Mouse (Mus musculus) myocyte (in vitro differentiated cells): ENCODE results near the gene Apoa5. TPM values are rescaled to one million over a fixed set of nuclear protein-coding genes. Genes with fewer than 3 reads are reported as not detected.

Experiments used
- H3K27me3 ChIP-seq: one replicate; pipeline ENCODE4 v1.6.1; 2011; ENCODE audit not compliant: control insufficient read depth, insufficient read depth, insufficient read length
- H3K36me3 ChIP-seq: one replicate; pipeline ENCODE4 v1.6.1; 2011; ENCODE audit not compliant: control insufficient read depth, insufficient read depth
- H3K4me2 ChIP-seq: one replicate; pipeline ENCODE4 v1.6.1; 2011; ENCODE audit warnings: low read depth, control low read depth
- H3K4me3 ChIP-seq: one replicate; pipeline ENCODE4 v1.5.1; 2011; ENCODE audit warnings: mild to moderate bottlenecking, control low read depth, moderate library complexity
- H3K79me2 ChIP-seq: one replicate; pipeline ENCODE4 v1.6.1; 2011; ENCODE audit not compliant: control insufficient read depth, insufficient read depth
- H3ac ChIP-seq: one replicate; pipeline ENCODE4 v1.6.1; 2011; ENCODE audit not compliant: control insufficient read depth, insufficient read length
- CEBPB ChIP-seq: IDR thresholded peaks from 2 replicates; pipeline ENCODE4 v1.6.1; 2011; ENCODE audit warnings: mild to moderate bottlenecking, moderate library complexity; ENCODE audit not compliant: poor library complexity, insufficient read depth, severe bottlenecking
- E2F4 ChIP-seq: IDR thresholded peaks from one replicate; pipeline ENCODE4 v1.6.1; 2011; ENCODE audit warnings: mild to moderate bottlenecking, control low read depth, moderate library complexity; ENCODE audit not compliant: insufficient read depth
- MAX ChIP-seq: IDR thresholded peaks from one replicate; pipeline ENCODE4 v1.6.1; 2011; ENCODE audit warnings: low read depth, mild to moderate bottlenecking, control low read depth
- MYOD1 ChIP-seq, 3 experiments: IDR thresholded peaks; one replicate each; pipeline ENCODE4 v1.6.1; 2011; ENCODE audit warnings: control low read depth in 2 of 3, low read depth in 2 of 3, mild to moderate bottlenecking in 2 of 3, moderate library complexity in 1 of 3; ENCODE audit not compliant: insufficient read length in 2 of 3, control insufficient read depth in 1 of 3
- MYOG ChIP-seq, 3 experiments: IDR thresholded peaks; one replicate each; pipeline ENCODE4 v1.6.1; 2011; ENCODE audit warnings: control low read depth in 2 of 3, low read depth in 2 of 3, mild to moderate bottlenecking in 2 of 3; ENCODE audit not compliant: insufficient read length in 2 of 3, control insufficient read depth in 1 of 3, insufficient read depth in 1 of 3
- POLR2A ChIP-seq: IDR thresholded peaks from one replicate; pipeline ENCODE4 v1.6.1; 2011; ENCODE audit warnings: low read depth, mild to moderate bottlenecking, control low read depth, moderate library complexity; ENCODE audit not compliant: insufficient read length
- POLR2AphosphoS2 ChIP-seq: IDR thresholded peaks from one replicate; pipeline ENCODE4 v1.6.1; 2011; ENCODE audit warnings: low read depth, control low read depth; ENCODE audit not compliant: insufficient read length
- REST ChIP-seq: IDR thresholded peaks from one replicate; pipeline ENCODE4 v1.6.1; 2011; ENCODE audit warnings: mild to moderate bottlenecking, control low read depth, moderate library complexity; ENCODE audit not compliant: insufficient read depth, insufficient read length
- SRF ChIP-seq: IDR thresholded peaks from one replicate; pipeline ENCODE4 v1.6.1; 2011; ENCODE audit warnings: low read depth; ENCODE audit not compliant: control insufficient read depth, insufficient read length
- TCF12 ChIP-seq: IDR thresholded peaks from one replicate; pipeline ENCODE4 v1.6.1; 2011; ENCODE audit warnings: mild to moderate bottlenecking, control low read depth; ENCODE audit not compliant: poor library complexity, insufficient read depth, severe bottlenecking
- TCF3 ChIP-seq: IDR thresholded peaks from one replicate; pipeline ENCODE4 v1.6.1; 2011; ENCODE audit warnings: low read depth, control low read depth; ENCODE audit not compliant: insufficient read length
- USF1 ChIP-seq: IDR thresholded peaks from one replicate; pipeline ENCODE4 v1.6.1; 2011; ENCODE audit warnings: low read depth, mild to moderate bottlenecking, control low read depth, moderate library complexity
- polyA plus RNA-seq: library from polyadenylated mRNA; unstranded; fragments of >200 nt; fragmentation: generic; extraction: Trizol; gene quantifications from one replicate; pipeline ENCODE4 v1.2.1, GENCODE M21; 2012; ENCODE audit warnings: missing spikeins

Apoa5 gene
- polyA plus RNA-seq, 1 experiment, result not detected

DNA sequence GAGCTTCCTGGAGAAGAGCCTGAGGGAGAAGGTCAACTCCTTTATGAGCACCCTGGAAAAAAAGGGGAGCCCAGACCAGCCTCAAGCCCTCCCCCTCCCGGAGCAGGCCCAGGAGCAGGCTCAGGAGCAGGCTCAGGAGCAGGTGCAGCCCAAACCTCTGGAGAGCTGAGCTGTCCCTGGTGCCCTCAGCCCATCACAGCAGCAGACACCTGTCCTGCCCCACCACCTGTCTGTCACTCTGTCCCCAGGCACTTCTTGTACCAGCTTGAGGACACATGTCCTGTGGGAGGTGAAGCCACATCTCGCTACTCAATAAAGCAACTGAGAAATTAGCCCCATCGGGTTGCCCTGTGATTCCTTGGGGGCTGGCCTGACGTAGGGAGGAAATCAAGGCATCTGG is 25.3 kb upstream of the Apoa5 start:
- H3K4me2 ChIP-seq, result no peak overlapping the region
- TF ChIP-seq POLR2AphosphoS2 (no peak), MYOG (IDR thresholded peaks at IDR 0.05; ENCODE audit: control insufficient read depth in 1 of 3, insufficient read depth in 1 of 3, insufficient read length in 2 of 3, low read depth in 2 of 3) (no peak), TCF3 (no peak), USF1 (no peak), MYOD1 (IDR thresholded peaks at IDR 0.05; ENCODE audit: control insufficient read depth in 1 of 3, insufficient read length in 2 of 3, low read depth in 2 of 3) (peak in 1 of 3 experiments; percentile 37)
- H3K27me3 ChIP-seq, result peaks cover 49% of the 10 kb centered on the region

DNA sequence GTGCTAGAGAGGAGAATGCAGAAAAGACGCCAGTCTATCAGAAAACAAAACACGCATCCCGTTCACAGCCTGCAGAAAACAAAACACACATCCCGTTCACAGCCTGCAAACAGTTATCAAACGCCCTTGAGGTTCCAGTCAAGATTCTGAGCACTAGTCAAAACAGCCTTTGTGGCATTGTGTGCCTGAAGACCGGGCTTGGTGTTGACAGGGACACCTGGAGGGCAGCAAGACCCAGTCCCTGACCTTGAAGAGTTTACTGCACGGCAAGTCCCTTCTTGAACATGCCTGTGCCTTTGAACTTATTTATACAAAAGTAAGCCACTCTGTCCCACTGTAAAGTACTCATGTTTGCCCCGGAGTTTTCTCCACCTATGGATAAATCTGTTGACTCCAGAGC is 24.8 kb upstream of the Apoa5 start:
- no peaks in the 10 kb centered on the region for H3K36me3 ChIP-seq
- H3K4me2 ChIP-seq, result no peak overlapping the region
- no peak overlapping the region for H3K4me3 ChIP-seq
- TF ChIP-seq SRF (no peak), CEBPB (no peak), E2F4 (no peak), POLR2AphosphoS2 (no peak), POLR2A (no peak), USF1 (no peak), REST (no peak), MAX (no peak), TCF3 (no peak), TCF12 (no peak), MYOD1 (IDR thresholded peaks at IDR 0.05; ENCODE audit: control insufficient read depth in 1 of 3, insufficient read length in 2 of 3, low read depth in 2 of 3) (no peak), MYOG (IDR thresholded peaks at IDR 0.05; ENCODE audit: control insufficient read depth in 1 of 3, insufficient read depth in 1 of 3, insufficient read length in 2 of 3, low read depth in 2 of 3) (no peak)
- H3ac ChIP-seq, result no peak overlapping the region
- H3K79me2 ChIP-seq, result no peaks in the 10 kb centered on the region
- peaks cover 45% of the 10 kb centered on the region for H3K27me3 ChIP-seq

More for the DNA sequence above, 25.3 kb upstream of the Apoa5 start:
- Histone ChIP-seq H3K79me2 (no peaks in the 10 kb centered on the region), H3ac (no peak overlapping the region), H3K4me3 (no peak overlapping the region), H3K36me3 (no peaks in the 10 kb centered on the region)

DNA sequence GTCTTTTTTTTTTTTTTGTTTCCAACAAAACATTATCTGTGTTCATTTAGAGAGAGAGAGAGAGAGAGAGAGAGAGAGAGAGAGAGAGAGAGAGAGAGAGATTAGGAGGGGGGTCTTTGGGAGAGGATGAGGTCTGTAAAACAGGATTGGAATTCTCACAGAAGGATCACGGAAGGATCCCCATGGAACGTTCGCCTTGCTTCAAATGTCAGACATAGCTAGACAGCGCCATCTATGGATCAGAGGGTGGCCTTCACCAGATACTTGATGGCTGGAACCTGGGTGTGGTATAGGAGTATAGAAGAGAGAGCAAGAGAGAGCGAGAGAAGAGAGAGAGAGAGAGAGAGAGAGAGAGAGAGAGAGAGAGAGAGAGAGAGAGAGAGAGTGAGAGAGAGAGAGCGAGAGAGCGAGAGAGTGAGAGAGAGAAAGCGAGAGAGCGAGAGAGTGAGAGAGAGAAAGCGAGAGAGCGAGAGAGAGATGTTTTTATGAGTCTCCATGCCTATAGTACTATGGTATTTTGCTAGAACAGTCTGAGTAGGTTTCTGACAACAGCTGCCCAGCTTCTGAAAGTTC is 21.6 kb upstream of the Apoa5 start:
- peaks cover 27% of the 10 kb centered on the region for H3K27me3 ChIP-seq
- TF ChIP-seq TCF3 (no peak), CEBPB (no peak), MYOG (IDR thresholded peaks at IDR 0.05; ENCODE audit: control insufficient read depth in 1 of 3, insufficient read depth in 1 of 3, insufficient read length in 2 of 3, low read depth in 2 of 3) (no peak), SRF (no peak), REST (no peak), MAX (no peak), USF1 (no peak), MYOD1 (IDR thresholded peaks at IDR 0.05; ENCODE audit: control insufficient read depth in 1 of 3, insufficient read length in 2 of 3, low read depth in 2 of 3) (no peak), E2F4 (no peak), TCF12 (no peak), POLR2AphosphoS2 (no peak), POLR2A (no peak)
- H3K79me2 ChIP-seq, result no peaks in the 10 kb centered on the region
- H3ac ChIP-seq, result no peak overlapping the region
- H3K4me2 ChIP-seq, result peak overlapping the region; percentile 69
- no peaks in the 10 kb centered on the region for H3K36me3 ChIP-seq
- no peak overlapping the region for H3K4me3 ChIP-seq

DNA sequence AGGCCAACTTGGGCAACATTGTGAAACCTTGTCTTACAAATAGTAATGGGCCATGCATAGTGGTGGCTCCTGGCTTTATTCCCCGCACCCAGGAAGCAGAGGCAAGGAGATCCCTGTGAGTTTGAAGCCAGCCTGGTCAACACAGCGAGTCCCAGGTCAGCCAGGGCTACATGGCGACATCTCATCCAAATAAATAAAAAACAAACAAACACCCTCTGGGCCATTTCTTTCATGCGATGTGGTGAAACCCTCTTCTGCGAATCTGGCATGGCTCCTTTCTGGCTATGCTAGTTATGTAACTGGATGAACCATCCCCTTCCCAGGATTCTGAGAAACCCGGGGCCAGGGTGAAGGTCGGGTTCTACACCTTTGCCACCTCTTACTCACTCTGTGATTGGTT is 12.3 kb upstream of the Apoa5 start:
- Histone ChIP-seq H3ac (no peak overlapping the region), H3K27me3 (peaks cover 15% of the 10 kb centered on the region), H3K4me3 (no peak overlapping the region), H3K79me2 (no peaks in the 10 kb centered on the region), H3K36me3 (no peaks in the 10 kb centered on the region), H3K4me2 (no peak overlapping the region)
- TF ChIP-seq CEBPB, result no peak
- TF ChIP-seq TCF3, result no peak
- TF ChIP-seq MAX, result no peak
- no peak for TF ChIP-seq MYOD1 (IDR thresholded peaks at IDR 0.05; ENCODE audit: control insufficient read depth in 1 of 3, insufficient read length in 2 of 3, low read depth in 2 of 3)
- TF ChIP-seq POLR2AphosphoS2, result no peak
- no peak for TF ChIP-seq POLR2A
- no peak for TF ChIP-seq USF1
- TF ChIP-seq TCF12, result no peak
- no peak for TF ChIP-seq E2F4
- TF ChIP-seq REST, result no peak
- TF ChIP-seq MYOG (IDR thresholded peaks at IDR 0.05; ENCODE audit: control insufficient read depth in 1 of 3, insufficient read depth in 1 of 3, insufficient read length in 2 of 3, low read depth in 2 of 3), result no peak
- TF ChIP-seq SRF, result no peak
